Mouse (Mus musculus) heart, postnatal 0 days (tissue): ENCODE measurements around the gene Tspyl1.

Source experiments
- CTCF ChIP-seq: IDR thresholded peaks from 2 replicates; pipeline ENCODE4 v1.5.1; 2016; ENCODE audit warnings: antibody characterized with exemption, control low read depth, low read depth
- EP300 ChIP-seq: IDR thresholded peaks from 2 replicates; pipeline ENCODE4 v1.6.1; 2016; ENCODE audit warnings: antibody characterized with exemption, low read depth

DNA sequence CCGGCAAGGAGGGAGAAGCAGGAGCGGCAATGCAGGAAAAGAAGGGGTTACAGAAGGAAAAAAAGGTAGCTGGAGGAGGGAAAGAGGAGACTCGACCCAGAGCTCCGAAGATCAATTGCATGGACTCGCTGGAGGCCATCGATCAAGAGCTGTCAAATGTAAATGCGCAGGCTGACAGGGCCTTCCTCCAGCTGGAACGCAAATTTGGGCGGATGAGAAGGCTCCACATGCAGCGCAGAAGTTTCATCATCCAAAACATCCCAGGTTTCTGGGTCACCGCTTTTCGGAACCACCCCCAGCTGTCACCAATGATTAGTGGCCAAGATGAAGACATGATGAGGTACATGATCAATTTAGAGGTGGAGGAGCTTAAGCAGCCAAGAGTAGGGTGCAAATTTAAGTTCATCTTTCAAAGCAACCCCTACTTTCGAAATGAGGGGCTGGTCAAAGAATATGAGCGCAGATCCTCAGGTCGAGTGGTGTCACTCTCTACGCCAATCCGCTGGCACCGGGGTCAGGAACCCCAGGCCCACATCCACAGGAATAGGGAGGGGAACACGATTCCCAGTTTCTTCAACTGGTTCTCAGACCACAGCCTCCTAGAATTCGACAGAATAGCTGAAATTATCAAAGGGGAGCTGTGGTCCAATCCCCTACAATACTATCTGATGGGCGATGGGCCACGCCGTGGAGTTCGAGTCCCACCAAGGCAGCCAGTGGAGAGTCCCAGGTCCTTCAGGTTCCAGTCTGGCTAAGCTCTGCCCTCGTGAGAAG is 16.2 kb downstream of the Tspyl1 start:
- no peak for TF ChIP-seq CTCF
- no peak for TF ChIP-seq EP300
